Mouse (Mus musculus) embryonic facial prominence, embryonic 11.5 days (tissue): ENCODE measurements around the gene Filip1l. TPM values are rescaled to one million over a fixed set of nuclear protein-coding genes. Genes with fewer than 3 reads are reported as not detected.

ENCODE experiments used
- ATAC-seq: fragments of 200-750 bp; cut with Nextera tagmentation; replicated peaks from 2 replicates; pipeline ENCODE4 v1.8.0; 2017; ENCODE audit warnings: low read depth; ENCODE audit not compliant: insufficient number of reproducible peaks, low FRiP score, low TSS enrichment
- DNase-seq: peaks from one replicate; pipeline ENCODE4 v3.0.0-alpha.2; 2015; ENCODE audit warnings: low spot score
- H3K27ac ChIP-seq: fragments of 300-500 bp; sonication (generic); replicated peaks from 2 replicates; pipeline ENCODE4 v1.5.1; 2014; ENCODE audit warnings: mild to moderate bottlenecking, low read depth, low read length, control low read depth
- H3K27me3 ChIP-seq: fragments of 300-500 bp; sonication (generic); 2 replicates; pipeline ENCODE4 v1.6.1; 2014; ENCODE audit warnings: mild to moderate bottlenecking, low read length, moderate library complexity, mixed read lengths; ENCODE audit not compliant: control insufficient read depth, insufficient read depth
- H3K36me3 ChIP-seq: fragments of 300-500 bp; sonication (generic); replicated peaks from 2 replicates; pipeline ENCODE4 v1.6.1; 2014; ENCODE audit warnings: low read depth, mild to moderate bottlenecking, low read length, moderate library complexity, mixed read lengths; ENCODE audit not compliant: control insufficient read depth, insufficient read depth
- H3K4me1 ChIP-seq: fragments of 300-500 bp; sonication (generic); 2 replicates; pipeline ENCODE4 v1.6.1; 2014; ENCODE audit warnings: low read length, mixed read lengths; ENCODE audit not compliant: control insufficient read depth, insufficient read depth
- H3K4me2 ChIP-seq: fragments of 300-500 bp; sonication (generic); 2 replicates; pipeline ENCODE4 v1.6.1; 2014; ENCODE audit warnings: low read depth, mild to moderate bottlenecking, control low read depth, low read length, moderate library complexity
- H3K4me3 ChIP-seq: fragments of 300-500 bp; sonication (generic); 2 replicates; pipeline ENCODE4 v1.5.1; 2014; ENCODE audit warnings: low read depth, low read length, control low read depth
- H3K9ac ChIP-seq: fragments of 300-500 bp; sonication (generic); replicated peaks from 2 replicates; pipeline ENCODE4 v1.6.1; 2014; ENCODE audit warnings: mild to moderate bottlenecking, control low read depth, low read length
- H3K9me3 ChIP-seq: fragments of 300-500 bp; sonication (generic); replicated peaks from 2 replicates; pipeline ENCODE4 v1.6.1; 2016; ENCODE audit warnings: mild to moderate bottlenecking, low read length, inconsistent platforms, mixed read lengths; ENCODE audit not compliant: control insufficient read depth
- WGBS: fragments of 180-500 bp; shearing (Covaris S2); extraction: QIAGEN DNeasy Blood & Tissue Kit; methylation state at CpG from one replicate; pipeline ENCODE4 v1.1.7; 2014; 5-methylcytosine and 5-hydroxymethylcytosine counted together
- polyA plus RNA-seq: library from polyadenylated mRNA; unstranded; fragments of >200 nt; fragmentation: Nextera tagmentation; extraction: Ambion mirVana; gene quantifications from 2 replicates; pipeline ENCODE4 v1.2.1, GENCODE M21; 2014

Filip1l gene
- 24.1 and 24.2 TPM in 2 replicates for polyA plus RNA-seq

GRCm38 (mm10) chr16:57352751-57353150 is at the start of gene Filip1l:
Gene Filip1l (plus strand): TSS chr16:57353093.
- no peak for ATAC-seq
- no peaks in the 10 kb centered on the region for H3K9me3 ChIP-seq

GRCm38 (mm10) chr16:57303716-57304115 is 49.2 kb upstream of the Filip1l start:
- peak overlapping the region; percentile 26 for H3K4me2 ChIP-seq
- no peaks in the 10 kb centered on the region for H3K4me1 ChIP-seq
- H3K9ac ChIP-seq: peak overlapping the region; percentile 37; the same call in 1 of the 2 replicates
- no peaks in the 10 kb centered on the region for H3K36me3 ChIP-seq
- no peak overlapping the region for H3K4me3 ChIP-seq
- no peak overlapping the region for H3K27ac ChIP-seq
- DNase-seq (peak; percentile 81), ATAC-seq (peak; percentile 64)
- 23% methylated on average over 19 of the region's 19 CpGs for WGBS
- no peaks in the 10 kb centered on the region for H3K27me3 ChIP-seq
- no peaks in the 10 kb centered on the region for H3K9me3 ChIP-seq

More at GRCm38 (mm10) chr16:57352751-57353150, at the start of gene Filip1l:
- no peak within 1 kb of the TSS for H3K9ac ChIP-seq
- no peaks in the 10 kb centered on the region for H3K27me3 ChIP-seq
- H3K4me1 ChIP-seq: no peaks in the 10 kb centered on the region
- no peak within 1 kb of the TSS for H3K4me2 ChIP-seq
- no peak within 1 kb of the TSS for H3K4me3 ChIP-seq
- no peak for DNase-seq
- H3K27ac ChIP-seq: no peak within 1 kb of the TSS
- no peaks in the 10 kb centered on the region for H3K36me3 ChIP-seq
- WGBS: 70% methylated on average over 6 of the region's 6 CpGs

GRCm38 (mm10) chr16:57305463-57305862 is 47.4 kb upstream of the Filip1l start:
- H3K27me3 ChIP-seq: no peaks in the 10 kb centered on the region
- no peak overlapping the region for H3K9ac ChIP-seq
- no peak for ATAC-seq
- no peak overlapping the region for H3K4me3 ChIP-seq
- no peaks in the 10 kb centered on the region for H3K9me3 ChIP-seq
- H3K36me3 ChIP-seq: no peaks in the 10 kb centered on the region
- H3K27ac ChIP-seq: no peak overlapping the region
- no peak overlapping the region for H3K4me2 ChIP-seq
- DNase-seq: no peak
- 73% methylated on average over 6 of the region's 6 CpGs for WGBS
- no peaks in the 10 kb centered on the region for H3K4me1 ChIP-seq

DNA sequence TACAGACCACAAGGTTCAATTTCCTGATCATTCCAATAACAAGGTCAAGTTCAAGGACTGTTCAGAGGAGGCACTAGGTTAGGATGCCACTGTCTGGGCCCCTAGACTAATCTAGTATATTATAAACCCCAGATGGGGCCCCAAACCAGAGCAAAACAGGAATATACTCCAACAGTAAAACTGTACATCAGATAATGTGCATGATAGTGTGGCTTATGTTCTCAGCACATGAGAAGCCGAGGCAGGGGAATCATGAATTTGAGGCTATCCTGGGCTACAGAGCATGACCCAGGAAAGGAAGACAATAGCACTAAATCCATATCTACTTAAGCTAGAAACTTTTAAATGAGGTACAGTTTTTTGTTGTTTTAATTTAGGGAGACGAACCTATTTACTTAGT is 40.8 kb upstream of the Filip1l start:
- H3K9ac ChIP-seq: no peak overlapping the region

DNA sequence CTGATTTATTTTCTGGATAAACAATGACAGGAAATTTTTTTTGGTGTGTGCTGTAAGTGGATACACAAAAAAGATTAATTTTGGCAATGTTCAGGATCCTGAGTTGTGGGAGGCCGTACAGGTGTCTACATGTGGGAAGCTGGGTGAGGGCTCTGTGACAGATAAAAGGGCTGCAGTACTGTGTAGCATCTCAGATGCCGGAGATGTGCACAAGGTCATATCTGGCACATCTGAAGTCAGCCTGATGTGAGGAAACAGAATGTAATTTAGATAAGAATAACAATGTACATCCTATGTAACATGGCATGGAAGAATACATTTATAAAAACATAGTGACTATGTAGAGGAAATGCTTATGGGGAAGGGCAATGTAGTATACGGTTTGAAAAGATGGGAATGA is 39.4 kb upstream of the Filip1l start:
- Histone ChIP-seq H3K36me3 (no peaks in the 10 kb centered on the region), H3K4me2 (no peak overlapping the region), H3K4me3 (no peak overlapping the region), H3K9ac (no peak overlapping the region), H3K4me1 (no peaks in the 10 kb centered on the region), H3K27me3 (no peaks in the 10 kb centered on the region), H3K9me3 (no peaks in the 10 kb centered on the region), H3K27ac (no peak overlapping the region)
- WGBS: 91% methylated on average over 3 of the region's 3 CpGs
- no peak for DNase-seq
- ATAC-seq: no peak

More for the DNA sequence above, 40.8 kb upstream of the Filip1l start:
- no peak for DNase-seq
- WGBS: 87% methylated on average over 2 of the region's 2 CpGs
- Histone ChIP-seq H3K9me3 (no peaks in the 10 kb centered on the region), H3K4me1 (no peaks in the 10 kb centered on the region), H3K4me3 (no peak overlapping the region), H3K27ac (no peak overlapping the region), H3K36me3 (no peaks in the 10 kb centered on the region), H3K4me2 (no peak overlapping the region), H3K27me3 (no peaks in the 10 kb centered on the region)
- no peak for ATAC-seq

- 66% methylated on average over 3 of the region's 3 CpGs for WGBS
- no peak overlapping the region for H3K4me2 ChIP-seq
- no peaks in the 10 kb centered on the region for H3K9me3 ChIP-seq
- H3K4me3 ChIP-seq: no peak overlapping the region
- H3K27me3 ChIP-seq: no peaks in the 10 kb centered on the region
- H3K36me3 ChIP-seq: no peaks in the 10 kb centered on the region
- H3K4me1 ChIP-seq: no peaks in the 10 kb centered on the region
- DNase-seq (no peak), ATAC-seq (no peak)
- H3K9ac ChIP-seq: no peak overlapping the region
- no peak overlapping the region for H3K27ac ChIP-seq
Observed at GRCm38 (mm10) chr16:57314236-57314635, 38.7 kb upstream of the Filip1l start.

DNA sequence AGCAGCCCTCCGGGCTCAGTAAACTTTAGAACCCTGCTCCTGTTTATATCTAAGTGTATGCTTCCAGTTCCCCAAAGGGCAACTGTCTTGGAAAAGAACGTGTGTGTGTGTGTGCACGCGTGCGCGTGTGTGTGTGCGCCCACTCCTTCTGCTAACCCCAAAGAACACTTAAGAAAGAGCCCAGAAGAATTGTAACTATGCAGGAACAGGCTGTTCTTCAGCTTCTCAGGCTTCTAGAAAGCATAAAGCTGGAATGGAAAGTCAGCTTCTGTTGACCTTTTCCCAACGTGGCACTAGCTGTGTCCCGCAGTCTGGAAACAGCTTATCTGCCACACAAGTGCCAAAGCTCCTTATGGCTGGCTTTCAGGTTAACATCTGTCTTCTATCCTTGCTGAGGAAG is 37.9 kb upstream of the Filip1l start:
- Histone ChIP-seq H3K4me3 (no peak overlapping the region), H3K27me3 (no peaks in the 10 kb centered on the region), H3K4me1 (no peaks in the 10 kb centered on the region), H3K27ac (no peak overlapping the region), H3K9me3 (no peaks in the 10 kb centered on the region), H3K36me3 (no peaks in the 10 kb centered on the region), H3K9ac (no peak overlapping the region), H3K4me2 (no peak overlapping the region)
- WGBS: 91% methylated on average over 9 of the region's 9 CpGs
- DNase-seq: no peak
- no peak for ATAC-seq

DNA sequence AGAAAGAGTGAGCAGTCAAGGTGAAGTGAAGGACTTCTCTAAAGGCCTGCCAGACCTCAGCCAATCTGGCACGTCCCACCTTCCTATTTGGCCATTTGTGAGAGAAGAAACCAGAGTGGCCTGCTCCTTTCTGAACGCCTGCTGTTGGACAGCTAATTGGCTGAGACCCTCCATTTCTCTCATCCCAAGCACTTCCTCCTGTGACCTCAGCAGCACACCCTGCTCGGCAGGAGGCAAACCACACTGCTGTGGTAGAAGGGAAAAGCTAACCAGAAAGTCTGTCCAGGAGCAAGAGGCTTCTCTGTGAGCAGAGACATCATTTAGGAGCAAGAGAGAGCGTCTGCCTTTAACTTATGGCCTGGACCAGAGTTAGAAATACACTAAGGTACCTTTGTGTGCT is 35.8 kb upstream of the Filip1l start:
- Histone ChIP-seq H3K4me1 (no peaks in the 10 kb centered on the region), H3K36me3 (no peaks in the 10 kb centered on the region), H3K27ac (no peak overlapping the region), H3K4me2 (no peak overlapping the region), H3K4me3 (no peak overlapping the region), H3K27me3 (no peaks in the 10 kb centered on the region), H3K9ac (no peak overlapping the region), H3K9me3 (no peaks in the 10 kb centered on the region)
- no peak for ATAC-seq
- DNase-seq: no peak
- WGBS: 66% methylated on average over 4 of the region's 4 CpGs
